Mouse (Mus musculus) bone marrow macrophage, adult 2 months (primary cell): Measurements from ENCODE around the gene Cln6.

ENCODE experiments used
- CTCF ChIP-seq: IDR thresholded peaks from 2 replicates; pipeline ENCODE4 v1.5.1; 2012; ENCODE audit warnings: low read depth, mild to moderate bottlenecking, low read length, moderate library complexity
- POLR2A ChIP-seq: IDR thresholded peaks from 2 replicates; pipeline ENCODE4 v1.6.1; 2012; ENCODE audit warnings: mild to moderate bottlenecking, low read depth, low read length, borderline replicate concordance

DNA sequence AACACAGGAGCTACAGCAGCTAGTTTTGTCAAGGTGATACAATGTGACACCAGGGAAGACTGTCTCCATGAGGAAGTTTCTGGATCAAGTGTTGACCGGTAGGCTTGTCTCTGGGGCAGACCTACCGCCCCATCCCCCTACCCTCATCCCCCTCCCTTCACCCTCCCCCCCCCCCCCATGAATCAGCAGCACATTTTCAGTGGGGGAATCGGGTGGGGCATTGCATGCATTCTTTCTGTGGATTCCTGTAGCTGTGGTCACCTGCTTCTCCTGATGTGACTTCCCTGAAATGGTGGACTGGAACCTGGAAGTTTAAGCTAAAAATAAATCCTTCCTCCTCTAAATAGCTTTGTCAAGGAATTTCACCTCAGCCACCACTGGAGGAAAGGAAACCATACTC lies 19.1 kb upstream of the Cln6 start:
- TF ChIP-seq POLR2A (no peak), CTCF (no peak)
